Mouse (Mus musculus): ENCODE measurements around the gene Cdyl2. TPM values are rescaled to one million over a fixed set of nuclear protein-coding genes. Genes with fewer than 3 reads are reported as not detected.

Cdyl2 gene
- total RNA-seq (2021), result 10 to 100 TPM; 10.1 to 10.9 TPM
- long read RNA-seq, experiment 1, partial matches to known transcripts, result 0 of 4 reads
- long read RNA-seq, experiment 1, other reads (novel, unspliced or antisense), result 1 of 4 reads
- long read RNA-seq, experiment 2, transcript Cdyl2-201 (7 exons, 2,411 nt), result major isoform, 13 of 15 reads
- long read RNA-seq, experiment 2, partial matches to known transcripts, result 0 of 15 reads
- long read RNA-seq, experiment 2, other reads (novel, unspliced or antisense), result 2 of 15 reads

DNA sequence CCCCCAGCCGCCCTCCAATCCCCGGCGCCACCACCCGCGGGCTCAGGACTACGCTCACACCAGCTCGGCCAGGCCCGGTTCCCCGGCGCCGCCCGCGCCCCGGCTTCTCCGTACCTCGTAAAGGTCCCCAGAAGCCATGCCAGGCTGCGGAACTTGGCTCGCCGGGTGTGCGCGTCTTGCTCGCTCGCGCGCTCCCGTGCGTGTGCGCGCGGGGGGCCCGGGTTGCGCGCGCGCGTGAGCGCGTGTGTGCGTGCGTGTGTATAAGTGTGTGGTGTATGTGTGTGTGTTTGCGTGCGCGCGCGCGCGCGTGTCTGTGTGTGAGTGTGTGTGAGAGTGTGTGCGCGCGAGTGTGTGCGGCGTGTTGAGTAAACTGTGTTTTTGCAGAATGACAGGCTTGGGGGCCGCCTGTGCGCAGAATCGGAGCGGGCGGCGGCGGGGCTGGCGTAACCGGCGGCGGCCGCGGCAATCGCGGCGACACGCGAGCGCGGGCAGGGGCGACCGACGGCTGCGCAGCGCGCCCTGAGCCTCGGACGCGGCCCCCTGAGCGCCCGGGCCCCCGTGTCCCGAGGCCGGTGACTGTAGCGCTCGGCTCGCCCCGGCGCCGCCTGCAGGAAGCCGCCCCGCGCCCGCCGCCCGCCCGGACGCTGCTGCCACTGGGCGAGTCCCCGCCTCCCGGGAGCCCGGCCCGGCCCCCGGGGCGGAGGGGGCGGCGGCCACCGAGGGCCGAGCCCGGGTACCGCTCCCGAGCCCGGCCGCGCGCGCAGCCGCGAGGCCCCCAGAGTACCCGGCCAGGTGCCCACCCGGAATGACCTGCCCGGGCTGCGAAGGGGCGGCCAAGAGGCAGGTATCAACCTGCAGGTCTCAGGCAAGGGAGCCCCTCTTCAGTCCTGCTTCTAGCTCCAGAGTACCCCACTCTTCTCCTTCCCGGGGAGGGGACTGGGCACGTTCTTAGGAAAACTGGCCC, at the start of gene Cdyl2:
TSS of gene Cdyl2 (minus strand) at position 308 of the 964 bp plus-strand sequence.
- peak; percentile 46 to 66 for DNase-seq (ENCODE audit: low spot score in 2 of 2)

GRCm38 (mm10) chr8:116780594-116780993, 47.8 kb upstream of the Cdyl2 start:
- DNase-seq (ENCODE audit: low spot score in 2 of 2), result no peak

DNA sequence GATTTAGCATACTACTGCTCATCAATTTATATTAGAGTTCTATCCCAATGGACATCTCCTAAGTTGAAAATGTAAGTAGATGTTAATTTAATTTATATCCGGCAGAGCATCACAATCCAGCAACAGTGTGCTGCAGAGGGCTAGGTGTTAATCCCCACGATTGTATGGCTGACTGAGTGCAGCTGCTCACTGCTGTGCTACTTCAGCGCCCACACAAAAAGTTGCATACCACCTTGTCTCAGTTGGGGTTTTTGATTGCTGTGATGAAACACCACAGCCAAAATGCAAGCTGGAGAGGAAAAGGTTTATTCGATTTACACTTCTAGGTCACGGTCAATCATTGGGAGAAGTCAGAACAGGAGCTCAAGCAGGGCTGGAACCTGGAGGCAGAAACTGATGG, 41.4 kb upstream of the Cdyl2 start:
- no peak for DNase-seq (ENCODE audit: low spot score in 2 of 2)

DNA sequence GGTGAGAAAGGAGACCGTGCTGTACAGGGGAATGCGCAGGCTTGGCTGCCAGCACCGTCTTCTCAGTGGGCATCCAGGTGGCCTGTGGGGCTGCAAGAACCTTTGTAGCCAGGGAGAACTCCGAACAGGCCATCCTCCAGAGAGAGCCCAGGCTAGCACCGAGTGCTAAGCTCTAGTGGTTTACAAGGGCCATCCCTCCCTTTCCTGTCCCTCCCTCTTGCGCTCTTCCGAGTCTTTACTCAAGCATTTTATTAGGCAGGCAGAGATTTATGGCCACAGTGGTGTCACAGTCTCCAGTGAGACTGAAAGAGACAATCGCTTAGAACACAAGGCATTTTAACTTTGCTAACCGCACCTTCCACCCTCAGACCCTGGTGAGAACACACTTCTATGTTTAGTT, 39.9 kb upstream of the Cdyl2 start:
- no peak for DNase-seq (ENCODE audit: low spot score in 2 of 2)

- no peak for DNase-seq (ENCODE audit: low spot score in 2 of 2)
These were observed 39.1 kb upstream of the Cdyl2 start for GRCm38 (mm10) chr8:116771797-116772343.

DNA sequence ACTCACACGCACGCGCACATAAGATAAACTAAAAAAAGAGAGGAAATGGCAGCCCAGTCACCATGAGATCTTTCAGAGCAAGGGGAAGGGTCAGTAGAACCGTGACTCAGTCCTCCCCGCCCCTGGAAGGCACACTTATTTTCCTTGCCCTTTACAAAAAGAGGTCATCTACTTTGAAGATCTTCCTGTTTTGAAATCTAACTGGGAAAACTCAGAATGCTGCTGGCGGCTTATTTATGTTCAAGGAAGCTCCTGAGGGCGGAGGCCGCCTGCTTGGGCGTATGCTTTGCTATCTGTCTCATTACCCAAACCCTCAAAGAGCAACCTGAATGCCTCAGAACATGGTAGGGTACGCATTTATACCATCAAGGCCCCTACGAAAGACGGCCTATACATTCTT, 38.0 kb upstream of the Cdyl2 start:
- DNase-seq (ENCODE audit: low spot score in 2 of 2), result no peak

DNA sequence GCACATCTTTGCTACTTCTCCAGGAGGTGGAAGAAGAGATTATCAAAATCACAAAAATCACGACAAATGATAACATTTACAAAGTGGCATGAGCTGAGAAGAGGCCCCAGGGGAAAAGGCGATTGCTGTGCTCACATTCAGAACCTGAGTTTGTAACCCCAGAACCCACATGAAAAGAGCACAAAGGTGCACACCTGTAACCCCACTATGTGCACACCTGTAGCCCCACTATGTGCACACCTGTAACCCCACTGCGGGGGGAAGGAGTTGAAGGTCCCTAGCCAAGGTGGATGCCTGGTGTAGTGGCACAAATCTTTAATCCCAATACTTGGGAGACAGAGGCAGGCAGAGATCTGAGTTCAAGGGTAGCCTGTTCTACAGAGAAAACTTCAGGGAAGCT, 23.4 kb upstream of the Cdyl2 start:
- DNase-seq (ENCODE audit: low spot score in 2 of 2), result no peak

DNA sequence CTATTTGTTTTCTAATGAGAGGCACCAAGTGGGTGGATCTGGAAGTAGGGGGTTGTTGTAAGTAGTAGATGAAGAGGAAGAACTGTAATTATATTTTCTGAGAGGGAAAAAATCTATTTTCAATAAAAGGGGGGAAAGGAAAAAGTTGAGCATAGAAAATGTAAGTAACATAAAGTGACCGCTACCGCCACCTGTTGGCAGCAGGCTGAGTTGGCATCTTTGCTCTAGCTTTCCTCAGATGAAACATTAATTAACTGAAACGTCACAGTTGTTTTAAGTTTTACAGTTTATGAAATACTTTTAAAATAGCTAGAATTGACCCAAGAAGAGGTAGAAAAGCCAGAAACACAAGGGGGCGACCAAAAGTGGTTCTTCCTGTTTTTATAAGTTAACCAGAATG, 22.8 kb upstream of the Cdyl2 start:
- DNase-seq (ENCODE audit: low spot score in 2 of 2), result no peak

GRCm38 (mm10) chr8:116740726-116741125, 7.9 kb upstream of the Cdyl2 start:
- no peak for DNase-seq (ENCODE audit: low spot score in 2 of 2)

DNA sequence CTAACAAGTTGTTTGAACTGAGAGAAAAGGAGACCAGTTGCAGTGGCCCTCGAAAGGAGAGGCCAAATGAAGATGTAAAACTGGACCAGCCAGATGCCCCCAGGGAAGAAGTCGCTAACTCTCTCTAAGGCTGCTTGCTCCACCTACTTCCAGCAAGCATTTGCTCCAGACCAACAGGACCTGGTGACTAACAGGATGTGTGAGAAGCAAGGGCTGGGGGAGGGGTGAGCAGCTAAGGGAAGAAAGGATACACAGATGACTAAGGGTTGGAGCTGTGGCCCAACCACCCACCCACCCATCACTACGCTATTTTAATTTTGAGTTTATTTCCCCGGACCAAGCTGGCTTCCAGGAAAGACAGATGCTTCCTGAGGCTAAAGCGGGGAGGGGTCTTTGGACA, 2.5 kb upstream of the Cdyl2 start:
- no peak for DNase-seq (ENCODE audit: low spot score in 2 of 2)

GRCm38 (mm10) chr8:116734176-116734575, 1.4 kb upstream of the Cdyl2 start:
- DNase-seq (ENCODE audit: low spot score in 2 of 2), result no peak

GRCm38 (mm10) chr8:116733648-116734014, 840 bp upstream of the Cdyl2 start:
- no peak for DNase-seq (ENCODE audit: low spot score in 2 of 2)

DNA sequence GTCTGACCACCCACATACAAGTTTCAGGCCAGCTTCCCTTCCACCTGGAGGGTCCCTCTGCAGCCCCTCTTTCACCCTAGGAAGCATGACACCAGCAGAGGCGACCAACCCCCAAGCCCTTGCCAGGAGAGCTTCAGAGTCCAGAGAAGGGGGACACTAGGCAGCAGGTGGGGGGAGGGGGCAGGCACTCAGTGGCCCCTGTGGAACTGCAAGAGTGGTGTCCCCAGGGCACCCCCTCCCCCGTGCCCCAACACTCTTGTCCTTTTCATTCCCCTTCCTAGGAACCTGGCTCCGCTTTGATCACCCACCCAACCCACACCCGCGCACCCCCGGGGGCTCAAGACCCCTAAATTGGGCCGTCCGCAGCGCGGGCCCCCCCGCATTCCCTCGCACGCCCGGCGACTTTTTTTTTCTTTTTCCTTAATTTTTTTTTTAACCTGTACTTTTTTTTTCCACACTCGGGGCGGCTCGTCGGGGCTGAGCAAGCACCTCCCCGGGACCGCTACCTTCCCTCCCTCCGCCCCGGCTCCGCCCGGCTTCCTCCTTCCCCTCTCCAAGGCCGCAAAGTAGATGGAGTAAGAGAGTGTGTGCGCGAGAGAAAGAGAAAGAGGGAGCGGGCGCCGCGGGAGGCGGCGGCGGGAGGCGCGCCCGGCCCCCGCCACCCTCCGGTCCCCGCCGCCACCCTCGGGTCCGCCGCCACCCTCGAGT, 661 bp downstream of the Cdyl2 start:
- peak; percentile 20 to 55 for DNase-seq (ENCODE audit: low spot score in 2 of 2)

GRCm38 (mm10) chr8:116721451-116721850, 11.3 kb downstream of the Cdyl2 start:
- DNase-seq (ENCODE audit: low spot score in 2 of 2), result no peak

- no peak for DNase-seq (ENCODE audit: low spot score in 2 of 2)
These were observed 25.3 kb downstream of the Cdyl2 start for GRCm38 (mm10) chr8:116707496-116707895.

GRCm38 (mm10) chr8:116702501-116702900, 30.3 kb downstream of the Cdyl2 start:
- DNase-seq (ENCODE audit: low spot score in 2 of 2), result no peak

DNA sequence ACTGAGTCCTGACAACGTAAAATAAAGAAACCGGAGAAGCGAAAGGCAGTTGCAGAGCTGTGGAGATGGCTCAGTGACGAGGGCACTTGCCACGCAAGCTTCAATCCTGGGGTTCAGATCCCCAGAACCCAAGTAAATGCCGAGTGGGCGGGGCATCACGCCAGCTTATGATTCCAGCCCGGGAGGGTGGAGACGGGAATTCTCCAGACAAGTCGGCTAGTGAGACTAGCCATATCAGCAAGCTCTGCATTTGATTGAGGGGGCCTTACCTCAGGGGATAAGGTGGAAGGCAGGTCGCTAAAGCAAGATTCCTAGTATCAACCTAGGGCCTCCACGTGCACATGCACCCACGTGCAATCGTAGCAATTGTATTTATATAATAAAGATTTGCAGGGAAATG, 39.9 kb downstream of the Cdyl2 start:
- DNase-seq (ENCODE audit: low spot score in 2 of 2), result no peak

GRCm38 (mm10) chr8:116689741-116690140, 43.0 kb downstream of the Cdyl2 start:
- DNase-seq (ENCODE audit: low spot score in 2 of 2), result no peak

DNA sequence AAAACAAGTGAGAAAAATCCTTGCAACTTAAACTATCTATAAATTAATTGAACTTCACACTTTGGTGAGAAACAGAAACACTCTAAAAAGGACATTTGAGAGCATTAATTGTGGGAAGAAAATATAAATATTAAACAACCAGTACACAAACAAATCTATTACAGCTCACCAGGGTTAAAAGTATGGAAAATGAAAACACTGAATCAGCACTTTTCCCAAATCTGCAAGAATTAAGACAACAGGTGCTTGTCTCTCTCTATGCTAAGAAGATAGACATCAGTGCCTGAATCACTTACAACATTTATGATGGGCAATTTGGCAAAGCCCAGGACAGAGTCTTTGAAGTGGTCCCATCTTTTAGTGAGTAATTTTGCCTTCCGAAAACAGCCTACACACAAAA, 56.6 kb downstream of the Cdyl2 start:
- DNase-seq (ENCODE audit: low spot score in 2 of 2), result no peak

GRCm38 (mm10) chr8:116673966-116674805, 58.6 kb downstream of the Cdyl2 start:
- DNase-seq (ENCODE audit: low spot score in 2 of 2), result no peak

DNA sequence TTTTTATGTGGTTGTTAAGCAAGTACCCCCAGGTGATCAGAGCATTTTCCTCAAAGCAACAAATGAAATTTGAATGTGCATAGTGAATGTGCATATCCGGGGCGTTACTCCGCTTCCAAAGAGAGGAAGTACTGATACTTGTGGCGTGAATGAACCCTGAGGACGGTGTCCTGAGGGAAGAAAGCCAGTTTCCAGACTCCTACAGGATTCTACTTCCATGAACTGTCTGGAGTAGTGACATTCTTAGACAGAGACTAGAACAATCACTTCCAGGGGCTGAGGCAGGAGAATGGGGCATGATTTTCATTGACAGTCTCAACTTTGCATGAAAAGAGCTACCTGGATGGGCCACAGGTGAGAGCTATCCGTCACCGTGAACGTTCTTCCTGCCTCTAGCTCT, 59.3 kb downstream of the Cdyl2 start:
- DNase-seq (ENCODE audit: low spot score in 2 of 2), result no peak

Data from adrenal gland, postnatal 4 days (tissue).